Mouse (Mus musculus) heart, adult 9 months (tissue): Measurements from ENCODE around the gene Ppp5c.

Source experiments
- DNase-seq, 2 experiments: peaks; one replicate each; pipeline ENCODE4 v3.0.0; 2022; ENCODE audit warnings: low spot score in 2 of 2

Gene Ppp5c

DNA sequence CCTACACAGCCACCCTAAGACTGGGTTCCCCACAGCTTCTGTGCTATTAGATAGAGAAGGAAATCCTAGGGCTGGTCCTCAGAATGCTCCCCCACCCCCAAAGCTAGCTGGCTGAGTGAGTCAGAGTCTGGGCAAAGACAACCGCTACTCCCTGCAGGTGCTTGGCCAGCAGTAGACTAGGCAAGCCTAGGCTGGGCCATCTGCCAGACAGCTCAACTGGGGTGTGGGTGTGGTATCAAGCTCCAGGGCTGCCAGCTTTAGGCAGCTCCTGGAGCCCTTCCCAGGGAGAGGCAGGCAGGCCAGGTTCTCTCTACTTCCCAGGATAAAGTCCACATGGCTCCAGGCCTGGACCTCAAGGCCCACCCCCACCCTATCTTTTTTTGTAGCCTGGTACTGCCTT is 10.7 kb downstream of the Ppp5c start:
- DNase-seq = peak; percentile 89 to 91

DNA sequence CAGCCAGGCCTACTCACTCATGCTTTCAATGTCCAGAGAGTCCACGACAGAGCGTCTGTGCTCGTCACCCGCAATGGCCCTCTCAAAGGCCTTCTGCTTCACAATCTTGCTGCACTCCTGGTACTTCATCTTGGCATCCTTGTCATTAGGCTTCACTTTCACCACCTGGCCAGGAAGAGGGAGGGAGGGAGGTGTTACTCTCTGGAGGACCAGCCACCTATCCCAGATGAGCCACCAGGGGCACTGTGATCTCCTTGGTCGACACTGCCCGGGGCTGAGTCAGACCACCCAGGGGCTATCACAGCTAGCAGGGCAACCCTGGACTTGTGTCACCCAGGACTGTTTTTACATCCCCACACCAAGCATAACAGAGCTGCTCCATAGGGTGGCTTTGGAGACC is 12.3 kb downstream of the Ppp5c start:
- no peak for DNase-seq

DNA sequence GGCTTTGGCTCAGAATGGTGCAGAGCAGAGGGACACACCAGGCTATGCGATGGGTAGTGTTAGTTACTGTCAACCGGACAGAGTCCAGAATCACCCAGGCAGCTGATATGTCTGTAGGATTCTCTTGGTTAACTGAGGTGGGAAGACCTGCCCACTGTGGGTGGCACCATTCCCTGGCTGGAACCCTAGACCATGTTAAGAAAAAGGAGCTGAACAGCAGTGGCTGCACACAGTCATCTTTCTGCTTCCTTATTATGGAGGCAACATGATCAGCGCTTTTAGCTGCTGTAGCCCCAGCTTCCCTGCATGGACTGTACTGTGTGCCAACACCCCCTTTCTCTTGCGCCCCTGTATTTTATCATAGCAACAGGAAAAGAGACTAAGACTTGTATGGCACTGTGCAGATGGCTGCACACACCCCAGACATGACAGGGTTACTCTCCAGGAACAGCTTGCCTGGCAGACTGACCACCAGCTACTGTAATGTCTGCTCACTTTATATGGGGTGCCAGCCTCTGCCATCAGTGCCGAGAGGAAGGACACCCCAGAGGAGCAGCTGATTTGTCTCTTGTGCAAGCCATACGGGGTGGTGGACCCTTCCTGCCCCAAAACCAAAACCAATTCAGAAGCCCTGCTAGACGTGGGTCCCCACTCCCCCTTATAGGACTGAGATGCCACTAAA is 15.7 kb downstream of the Ppp5c start:
- no peak for DNase-seq

- DNase-seq = no peak
Observed at GRCm38 (mm10) chr7:17010010-17010347, 17.7 kb downstream of the Ppp5c start.

GRCm38 (mm10) chr7:17009326-17010009 is 18.3 kb downstream of the Ppp5c start:
- no peak for DNase-seq

DNA sequence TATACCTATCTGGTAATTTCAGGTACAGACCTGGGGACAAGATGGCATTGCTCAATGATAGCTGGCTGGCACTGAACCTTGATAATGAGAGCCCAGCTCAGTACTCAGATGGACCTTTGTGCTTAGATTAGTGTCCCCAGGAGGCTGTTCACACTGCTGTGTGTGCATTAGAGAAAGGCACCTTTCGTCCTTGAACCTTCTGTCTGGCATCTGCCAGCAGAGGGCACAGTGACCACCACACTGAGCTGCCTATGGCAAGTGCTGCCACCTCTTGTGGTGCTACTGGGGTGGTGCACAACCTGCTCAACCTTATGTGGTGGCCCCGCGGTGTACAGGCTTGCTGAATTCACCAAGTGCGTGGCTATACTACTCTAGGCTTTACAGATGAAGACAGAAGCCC is 20.4 kb downstream of the Ppp5c start:
- no peak for DNase-seq

- no peak for DNase-seq
Observed at GRCm38 (mm10) chr7:17004716-17005115, 23.0 kb downstream of the Ppp5c start.

DNA sequence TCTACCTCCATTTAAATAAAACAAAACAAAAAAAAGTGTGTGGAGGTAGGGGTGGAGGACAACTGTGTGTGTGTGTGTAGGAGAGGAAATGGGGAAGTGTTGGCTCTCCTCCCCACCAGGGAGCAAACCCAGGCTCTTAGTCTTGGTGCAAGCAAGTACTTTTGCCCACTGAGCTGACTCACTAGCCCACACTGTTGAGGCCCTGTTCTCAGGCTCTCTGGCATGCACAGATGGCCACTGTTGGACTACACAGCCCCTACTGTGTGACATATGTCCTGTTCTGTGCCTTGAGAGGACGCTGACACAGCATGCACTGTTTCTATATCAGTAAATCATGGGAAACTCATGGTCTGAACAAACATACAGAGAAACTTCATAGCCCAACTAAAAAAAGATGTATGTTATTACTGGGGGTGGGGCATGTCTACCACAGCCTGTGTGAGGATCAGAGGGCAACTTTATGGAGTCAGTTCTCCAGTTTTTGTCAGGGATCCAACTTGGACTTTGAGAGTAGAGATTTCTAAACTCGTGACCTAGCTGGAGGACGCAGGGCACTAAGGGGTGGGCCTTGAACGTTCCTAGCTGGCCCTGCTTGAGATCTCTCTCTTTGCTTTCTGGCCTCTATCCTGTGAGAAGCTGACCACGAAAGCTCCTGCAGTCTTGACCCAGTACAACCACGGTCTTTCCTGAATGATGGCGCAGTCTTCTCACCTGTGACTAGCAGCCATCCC is 24.3 kb downstream of the Ppp5c start:
- DNase-seq = no peak

DNA sequence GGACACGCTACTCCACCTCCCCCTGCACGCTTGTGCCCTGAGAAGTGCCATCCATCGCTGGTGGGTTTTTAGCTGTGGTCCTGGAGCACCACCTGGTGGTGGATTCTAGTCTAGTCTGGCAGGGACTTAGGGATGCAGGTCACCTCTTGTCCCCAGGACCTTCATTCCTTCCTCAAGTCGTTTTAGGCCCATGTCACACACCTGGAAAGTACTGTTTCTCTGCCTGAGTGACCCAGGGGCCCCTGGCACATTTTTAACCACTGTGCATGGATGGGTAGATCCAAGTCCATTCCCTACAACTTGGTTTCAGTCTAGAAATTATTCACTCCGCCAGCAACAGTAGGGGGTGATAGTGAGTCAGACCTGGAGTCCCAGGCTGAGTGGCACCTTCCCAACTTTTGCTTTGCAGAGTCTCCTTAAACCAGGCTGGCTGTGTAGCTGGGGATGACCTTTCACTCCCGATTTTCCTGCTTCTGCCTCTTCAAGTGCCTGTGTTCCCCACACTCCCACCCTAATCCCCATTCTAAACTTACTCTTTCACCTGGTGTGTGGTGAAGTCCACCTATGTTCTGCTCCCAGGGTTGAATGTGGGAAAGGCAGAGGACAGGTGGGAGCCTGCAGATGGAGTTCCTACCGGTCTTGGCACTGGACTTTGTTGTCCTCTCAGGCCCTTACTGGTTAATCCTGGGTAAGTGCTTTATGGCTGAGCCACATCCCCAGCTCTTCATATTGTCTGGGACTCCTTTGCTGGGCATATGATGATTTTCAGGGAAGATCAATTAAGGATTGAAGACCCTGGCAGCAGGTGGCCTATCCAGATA is 25.1 kb downstream of the Ppp5c start:
- peak; percentile 56 to 80 for DNase-seq

DNA sequence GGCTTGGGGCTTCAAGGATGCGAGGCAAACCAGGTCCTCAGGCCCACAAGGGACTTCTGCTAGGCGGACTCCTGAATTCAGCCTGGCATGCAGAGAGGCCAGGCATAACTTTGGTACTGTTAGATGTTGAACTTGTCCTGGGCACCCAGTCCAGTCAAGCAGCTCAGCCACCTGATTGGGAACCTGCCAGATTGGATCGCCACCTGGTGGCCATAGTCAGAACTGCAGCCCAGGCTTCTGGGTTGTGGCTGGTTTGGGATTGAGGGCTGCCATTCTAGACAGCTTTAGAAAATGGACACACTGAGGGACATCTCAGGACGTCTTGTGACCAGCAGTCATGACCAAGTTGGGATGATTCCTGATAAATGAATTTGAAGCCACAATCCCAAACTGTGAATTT is 28.1 kb downstream of the Ppp5c start:
- DNase-seq = peak; percentile 73 to 85

DNA sequence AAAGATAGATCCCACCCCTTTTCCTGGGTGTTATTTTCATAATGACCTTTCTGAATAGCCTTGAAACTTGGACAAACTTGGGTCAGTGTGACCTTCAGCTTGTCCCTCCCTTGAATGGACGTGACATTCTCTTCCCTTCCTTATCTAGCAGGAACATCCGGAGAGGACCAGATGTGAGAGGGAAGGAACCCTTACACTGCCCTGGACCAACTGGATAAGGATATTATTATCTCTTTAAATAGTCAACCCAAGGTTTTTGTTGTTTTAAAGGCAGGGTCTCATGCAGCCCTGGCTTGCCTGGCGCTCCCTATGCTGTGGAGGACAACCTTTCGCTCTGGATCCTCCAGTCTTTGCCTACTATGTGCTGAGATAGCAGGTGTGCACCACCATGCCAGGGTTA is 28.5 kb downstream of the Ppp5c start:
- DNase-seq = no peak

- no peak for DNase-seq
Observed at GRCm38 (mm10) chr7:16995345-16995744, 32.4 kb downstream of the Ppp5c start.

DNA sequence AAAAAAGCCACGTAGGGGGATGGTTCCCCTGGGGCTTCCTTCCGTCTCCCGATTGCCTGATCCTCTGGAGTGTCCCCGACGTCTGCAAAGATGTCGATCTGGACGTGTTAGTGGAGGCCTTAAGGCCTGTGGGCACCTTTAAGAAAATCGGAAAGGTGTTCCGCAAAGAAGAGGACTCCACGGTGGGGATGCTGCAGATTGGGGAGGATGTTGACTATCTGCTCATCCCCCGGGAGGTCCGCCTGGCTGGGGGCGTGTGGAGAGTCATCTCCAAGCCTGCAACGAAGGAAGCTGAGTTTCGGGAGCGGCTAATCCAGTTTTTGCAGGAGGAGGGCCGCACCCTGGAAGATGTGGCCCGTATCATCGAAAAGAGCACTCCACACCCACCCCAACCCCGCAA is 33.3 kb downstream of the Ppp5c start:
- DNase-seq = no peak

DNA sequence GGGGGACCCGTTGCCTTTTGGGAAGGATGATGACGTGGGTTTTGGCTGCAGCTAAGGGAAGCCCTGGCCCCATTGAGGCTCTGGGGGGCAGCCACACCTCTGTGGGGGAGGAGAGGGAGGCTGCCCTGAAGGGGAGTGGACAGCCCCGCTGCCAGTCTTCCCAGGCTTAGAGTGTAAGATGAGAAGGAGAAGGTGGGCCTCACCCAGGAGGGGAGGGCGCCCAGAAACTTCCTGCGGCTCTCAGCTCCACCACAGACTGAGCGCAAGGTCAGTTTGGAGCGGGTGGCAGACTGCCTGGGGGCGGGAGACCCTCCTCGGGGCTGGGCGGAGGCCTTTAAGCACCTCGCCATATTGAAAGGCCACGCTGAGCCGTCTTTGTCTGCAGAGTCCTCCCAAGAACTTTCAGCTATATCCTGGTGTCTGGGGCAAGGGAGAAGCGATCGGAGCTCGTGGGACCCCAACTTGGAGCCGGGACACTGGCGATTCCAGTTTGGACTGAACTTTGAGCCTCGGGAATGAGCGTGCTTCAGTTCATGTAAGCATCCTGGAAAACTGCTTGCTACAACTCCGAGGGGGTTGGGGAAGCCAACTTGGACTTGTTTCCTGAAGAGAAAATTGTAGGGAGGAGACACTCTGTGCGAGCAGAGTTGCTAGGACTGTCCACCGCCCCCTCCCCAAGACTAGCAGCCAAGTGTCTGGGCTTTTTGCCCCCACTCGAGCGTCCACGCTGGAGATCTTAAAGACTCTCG is 33.9 kb downstream of the Ppp5c start:
- peak; percentile 87 to 89 for DNase-seq

DNA sequence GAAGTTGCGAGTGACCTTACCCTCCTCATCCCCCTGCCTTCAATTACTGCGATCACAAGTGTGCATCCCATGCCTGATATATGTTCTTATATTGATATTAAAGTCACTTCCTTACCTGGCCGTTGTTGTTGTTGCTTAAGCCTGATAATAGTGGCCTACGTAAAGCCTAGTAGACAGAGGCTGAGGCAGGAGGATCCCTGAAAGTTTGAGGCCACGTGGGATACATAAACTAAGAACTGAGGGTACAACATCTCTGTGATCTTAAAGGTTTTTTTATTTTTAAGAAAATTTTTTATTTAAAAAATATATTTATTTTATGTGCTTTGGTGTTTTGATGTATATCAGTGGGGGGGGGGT is 35.3 kb downstream of the Ppp5c start, which contains the start of gene Ccdc8:
Ccdc8 (plus strand) TSS at position 258 of the 357 bp plus-strand sequence.
- DNase-seq = no peak

DNA sequence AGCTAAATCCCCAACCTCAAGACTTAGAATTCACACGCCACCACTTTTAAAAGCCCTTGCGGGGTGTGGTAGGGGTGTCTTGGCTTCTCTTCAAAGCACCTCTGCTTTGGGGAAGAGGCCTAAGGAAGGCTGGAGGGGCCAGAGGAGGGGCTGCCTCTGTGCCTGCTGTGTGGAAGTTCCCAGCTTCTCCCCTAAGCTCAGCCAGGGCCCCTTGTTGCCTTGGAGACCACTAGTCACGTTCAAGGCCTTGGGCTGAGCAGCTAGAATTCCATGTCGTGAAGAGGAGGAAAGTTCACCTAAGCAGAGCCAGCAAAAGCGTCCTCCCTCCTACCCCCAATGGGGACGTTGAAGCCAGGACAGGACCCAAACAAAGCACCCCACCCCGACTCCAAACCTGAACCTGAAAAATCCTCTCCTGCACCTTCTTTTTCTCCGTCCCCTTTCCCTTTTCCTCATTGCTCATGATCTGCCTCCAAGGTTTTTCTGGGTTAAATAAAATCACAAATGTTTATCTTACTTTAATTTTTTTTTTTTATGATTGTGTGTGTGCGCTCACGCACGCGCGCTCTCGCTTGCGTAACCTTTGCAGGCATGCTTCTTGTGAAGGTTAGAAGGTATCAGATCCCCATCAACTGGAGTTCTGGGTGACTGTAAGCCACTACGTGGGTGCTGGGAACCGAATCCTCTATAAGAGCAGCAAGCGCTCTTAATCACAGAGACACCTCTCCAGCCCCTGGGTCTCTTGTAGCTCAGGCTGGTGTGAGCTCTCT is 35.9 kb downstream of the Ppp5c start:
- no peak for DNase-seq

DNA sequence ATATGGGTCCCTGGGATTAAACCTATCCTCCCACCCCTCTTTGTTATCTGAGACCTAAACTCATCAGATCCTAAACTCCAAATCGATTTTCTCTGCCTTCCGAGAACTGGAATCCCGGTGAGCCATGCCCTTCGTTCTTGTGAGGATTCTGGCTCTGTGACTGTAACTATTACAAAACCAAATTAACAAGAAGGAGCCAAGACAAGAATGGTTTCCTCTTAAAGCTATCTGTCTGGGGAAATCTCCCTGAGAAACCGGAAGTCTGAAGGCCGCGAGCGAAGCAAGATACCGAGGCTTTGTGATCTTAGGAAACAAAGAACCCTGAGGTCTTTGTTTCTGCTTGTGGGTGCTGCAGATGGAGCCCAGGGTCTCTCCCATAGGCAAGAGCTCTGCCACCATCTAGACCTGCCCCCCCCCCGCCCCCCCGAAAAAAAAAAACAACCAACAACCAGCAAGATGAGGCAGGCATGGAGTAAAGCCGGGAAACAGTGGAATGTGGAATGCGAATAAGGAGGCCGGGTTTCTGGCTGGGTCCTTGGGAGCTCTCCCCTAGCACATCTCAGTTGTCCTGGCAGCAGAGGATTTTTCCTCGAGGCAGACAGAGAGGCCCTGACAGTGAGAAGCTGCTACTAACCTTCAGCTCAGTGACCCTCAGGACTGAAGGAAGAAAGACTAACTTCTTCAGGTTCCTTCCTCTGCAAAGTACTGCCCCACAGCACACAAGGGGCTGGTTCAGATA is 37.5 kb downstream of the Ppp5c start:
- DNase-seq = peak in 1 of 2 experiments; percentile 13

DNA sequence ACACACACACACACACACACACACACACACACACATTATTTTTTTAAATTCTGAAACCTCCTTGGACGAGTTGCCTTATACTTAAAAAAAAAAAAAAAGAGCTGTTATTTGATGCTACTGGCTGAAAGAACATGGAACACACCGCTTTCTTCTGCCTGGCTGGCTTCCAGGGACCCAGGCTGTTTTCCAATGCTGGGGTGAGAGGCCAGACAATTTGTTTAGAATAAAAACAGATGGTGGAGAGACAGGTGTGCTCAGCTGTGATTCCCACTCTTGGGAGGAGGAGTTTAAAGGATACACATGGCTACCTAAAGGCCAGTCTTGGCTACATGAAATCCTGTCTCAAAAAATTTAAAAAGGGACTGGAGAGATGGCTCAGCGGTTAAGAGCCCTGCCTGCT is 39.3 kb downstream of the Ppp5c start:
- peak; percentile 63 to 68 for DNase-seq

DNA sequence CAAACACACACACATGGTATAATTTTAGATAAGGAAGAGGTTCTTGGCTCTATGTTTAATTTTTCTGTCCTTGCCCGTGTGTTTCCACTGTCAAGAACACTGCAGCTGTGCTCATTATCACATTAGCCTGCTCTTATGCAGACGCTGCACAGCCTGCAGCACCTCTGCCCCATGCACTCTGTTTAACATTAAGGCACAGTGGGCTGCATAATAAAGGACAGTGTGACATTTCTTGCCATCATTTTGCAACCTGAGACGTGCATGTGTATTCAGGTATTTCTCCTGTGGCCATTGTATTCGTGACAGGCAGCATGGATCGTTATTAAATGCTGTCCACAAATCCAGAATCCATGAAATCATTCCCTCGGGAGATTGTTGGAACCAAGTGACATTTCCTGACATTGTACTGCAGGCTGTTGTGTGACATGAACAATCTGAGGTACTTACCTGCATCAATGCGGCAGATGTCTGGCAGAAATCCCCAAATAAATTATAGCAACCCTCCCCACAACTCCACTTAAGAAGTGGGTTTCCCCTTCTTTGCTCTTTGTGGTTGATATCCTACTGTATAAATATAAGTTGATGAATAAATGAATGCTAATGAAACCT is 40.1 kb downstream of the Ppp5c start:
- DNase-seq = peak in 1 of 2 experiments; percentile 15
